Mouse (Mus musculus) midbrain, postnatal 0 days (tissue): ENCODE results near the gene Dhx32. TPM values are rescaled to one million over a fixed set of nuclear protein-coding genes. Genes with fewer than 3 reads are reported as not detected.

Experiments
- ATAC-seq: fragments of 200-750 bp; cut with Nextera tagmentation; 2 replicates; pipeline ENCODE4 v1.8.0; 2017; ENCODE audit warnings: moderate number of reproducible peaks, mild to moderate bottlenecking, moderate TSS enrichment, moderate library complexity; ENCODE audit not compliant: low FRiP score
- DNase-seq: peaks from one replicate; pipeline ENCODE4 v3.0.0-alpha.2; 2015; ENCODE audit warnings: low spot score
- H3K27ac ChIP-seq: fragments of 300-500 bp; sonication (generic); 2 replicates; pipeline ENCODE4 v1.5.1; 2014; ENCODE audit warnings: low read depth, mild to moderate bottlenecking, low read length, mixed read lengths
- H3K27me3 ChIP-seq: fragments of 300-500 bp; sonication (generic); 2 replicates; pipeline ENCODE4 v1.6.1; 2014; ENCODE audit warnings: low read length, control low read depth, mixed read lengths; ENCODE audit not compliant: insufficient read depth
- H3K36me3 ChIP-seq: fragments of 300-500 bp; sonication (generic); 2 replicates; pipeline ENCODE4 v1.6.1; 2014; ENCODE audit warnings: low read length, control low read depth, mixed read lengths; ENCODE audit not compliant: insufficient read depth
- H3K4me1 ChIP-seq: fragments of 300-500 bp; sonication (generic); 2 replicates; pipeline ENCODE4 v1.6.1; 2014; ENCODE audit warnings: mild to moderate bottlenecking, control low read depth, antibody characterized with exemption, low read length, mixed read lengths; ENCODE audit not compliant: insufficient read depth
- H3K4me2 ChIP-seq: fragments of 300-500 bp; sonication (generic); 2 replicates; pipeline ENCODE4 v1.6.1; 2014; ENCODE audit warnings: low read depth, mild to moderate bottlenecking, low read length, mixed read lengths; ENCODE audit not compliant: poor library complexity, severe bottlenecking
- H3K4me3 ChIP-seq: fragments of 300-500 bp; sonication (generic); 2 replicates; pipeline ENCODE4 v1.5.1; 2014; ENCODE audit warnings: low read depth, mild to moderate bottlenecking, low read length, moderate library complexity
- H3K9ac ChIP-seq: fragments of 300-500 bp; sonication (generic); replicated peaks from 2 replicates; pipeline ENCODE4 v1.6.1; 2014; ENCODE audit warnings: mild to moderate bottlenecking, low read length, moderate library complexity, mixed read lengths; ENCODE audit not compliant: poor library complexity, severe bottlenecking
- H3K9me3 ChIP-seq: fragments of 300-500 bp; sonication (generic); 2 replicates; pipeline ENCODE4 v1.6.1; 2016; ENCODE audit warnings: low read length, control low read depth
- CTCF ChIP-seq: IDR thresholded peaks from 2 replicates; pipeline ENCODE4 v1.5.1; 2016; ENCODE audit warnings: antibody characterized with exemption, mild to moderate bottlenecking
- WGBS: fragments of 180-500 bp; shearing (Covaris S2); extraction: QIAGEN DNeasy Blood & Tissue Kit; methylation state at CpG from one replicate; pipeline ENCODE4 v1.1.7; 2014; 5-methylcytosine and 5-hydroxymethylcytosine counted together
- polyA plus RNA-seq: library from polyadenylated mRNA; unstranded; fragments of >200 nt; fragmentation: Nextera tagmentation; extraction: Ambion mirVana; gene quantifications from 2 replicates; pipeline ENCODE4 v1.2.1, GENCODE M21; 2015
- total RNA-seq: library from RNA; depleted of rRNA; stranded (reverse); fragments of >200 nt; gene quantifications from 2 replicates; pipeline ENCODE4 v1.2.3, GENCODE M21; 2014

Dhx32 gene
- total and polyA plus RNA-seq, 2 experiments from 2014 or later: 35.5 to 48.0 TPM

DNA sequence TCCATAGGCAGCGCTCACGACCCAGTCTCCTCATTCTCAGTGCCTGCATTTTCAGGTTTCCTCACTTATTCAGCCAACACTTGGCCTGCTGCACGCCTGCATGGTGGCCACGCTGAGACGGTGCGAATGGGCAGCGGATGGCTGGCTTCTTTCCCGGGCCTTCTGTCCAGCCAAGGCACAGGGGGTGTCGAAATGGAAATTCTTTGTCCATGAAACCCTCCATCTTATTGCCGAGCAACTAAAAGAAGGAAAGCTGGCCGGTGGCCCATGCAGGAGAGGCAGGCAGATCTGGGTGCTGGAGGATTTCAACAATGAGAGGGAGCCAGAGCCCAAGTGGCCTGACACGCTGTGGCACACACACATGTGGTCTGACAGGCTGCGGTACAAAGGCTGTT, 16.7 kb downstream of the Dhx32 start:
- no peak overlapping the region for H3K4me3 ChIP-seq
- no peaks in the 10 kb centered on the region for H3K36me3 ChIP-seq
- no peaks in the 10 kb centered on the region for H3K9me3 ChIP-seq
- TF ChIP-seq CTCF: no peak
- DNase-seq (peak; percentile 90), ATAC-seq (peak; percentile 84)
- H3K27ac ChIP-seq: peak overlapping the region; percentile 26; the same call in 1 of the 2 replicates
- no peak overlapping the region for H3K4me2 ChIP-seq
- WGBS: 56% methylated on average over 13 of the region's 13 CpGs
- no peak overlapping the region for H3K9ac ChIP-seq
- no peaks in the 10 kb centered on the region; the same call in 1 of the 2 replicates for H3K4me1 ChIP-seq
- H3K27me3 ChIP-seq: no peaks in the 10 kb centered on the region

DNA sequence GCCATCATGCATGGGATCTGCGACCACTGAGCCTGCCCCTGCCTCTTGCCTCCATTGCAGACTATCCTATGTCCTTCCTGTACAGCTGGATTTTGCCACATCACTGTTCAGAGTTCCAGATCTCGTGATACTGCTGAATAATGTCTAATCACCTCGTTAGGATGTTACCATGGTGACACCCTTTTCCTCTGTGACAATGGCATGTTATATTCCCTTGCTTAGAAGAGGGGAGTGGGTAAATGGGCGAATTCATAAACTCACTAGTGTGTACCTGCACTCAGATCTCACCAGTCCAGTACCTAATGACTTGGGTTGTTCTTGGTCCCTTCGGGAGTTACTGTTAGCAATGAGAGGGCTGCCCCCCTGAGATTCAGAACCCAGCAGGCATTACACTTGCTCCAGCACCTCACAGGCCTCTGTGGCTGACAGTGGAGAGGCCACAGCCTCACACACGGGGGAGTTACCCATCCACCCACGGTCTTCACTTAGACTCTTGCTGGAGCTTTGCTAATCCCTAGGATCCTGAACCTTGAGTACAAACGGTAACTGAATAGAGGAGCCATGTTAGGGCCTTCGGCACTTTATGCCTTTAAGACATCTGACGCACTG, 17.2 kb downstream of the Dhx32 start:
- 49% methylated on average over 10 of the region's 10 CpGs for WGBS
- Histone ChIP-seq H3K9ac (no peak overlapping the region), H3K27me3 (no peaks in the 10 kb centered on the region), H3K4me3 (no peak overlapping the region), H3K9me3 (no peaks in the 10 kb centered on the region), H3K4me1 (no peaks in the 10 kb centered on the region; the same call in 1 of the 2 replicates), H3K36me3 (no peaks in the 10 kb centered on the region), H3K27ac (peak overlapping the region; percentile 26; the same call in 1 of the 2 replicates), H3K4me2 (no peak overlapping the region)
- TF ChIP-seq CTCF: no peak
- ATAC-seq (peak; percentile 10; the same call in 1 of the 2 replicates), DNase-seq (peak; percentile 26)

DNA sequence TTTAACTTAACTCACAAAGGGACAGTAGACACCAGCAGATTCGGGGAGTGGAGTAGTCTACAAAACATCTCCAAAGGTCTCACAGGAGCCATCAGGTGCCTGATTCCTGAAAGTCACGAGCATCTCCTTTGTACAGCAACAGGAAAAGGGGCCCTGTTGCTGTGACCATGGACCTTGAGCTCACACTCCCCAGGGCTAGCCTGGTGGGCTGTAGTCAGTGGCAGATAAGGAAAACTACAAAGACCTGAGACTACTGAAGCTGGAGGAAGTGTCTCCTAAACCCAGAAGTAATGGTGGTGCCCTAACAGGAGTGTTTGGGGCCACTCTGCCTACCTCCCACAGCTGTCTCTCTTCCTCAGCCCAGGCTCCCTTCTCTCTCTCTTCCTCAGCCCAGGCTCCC, 18.1 kb downstream of the Dhx32 start:
- no peak overlapping the region for H3K9ac ChIP-seq
- no peaks in the 10 kb centered on the region for H3K9me3 ChIP-seq
- TF ChIP-seq CTCF: no peak
- no peak overlapping the region for H3K4me2 ChIP-seq
- no peak for ATAC-seq
- DNase-seq: no peak
- H3K27ac ChIP-seq: no peak overlapping the region
- 83% methylated on average over 2 of the region's 2 CpGs for WGBS
- H3K27me3 ChIP-seq: no peaks in the 10 kb centered on the region
- H3K36me3 ChIP-seq: no peaks in the 10 kb centered on the region
- H3K4me3 ChIP-seq: no peak overlapping the region
- H3K4me1 ChIP-seq: no peaks in the 10 kb centered on the region; the same call in 1 of the 2 replicates

DNA sequence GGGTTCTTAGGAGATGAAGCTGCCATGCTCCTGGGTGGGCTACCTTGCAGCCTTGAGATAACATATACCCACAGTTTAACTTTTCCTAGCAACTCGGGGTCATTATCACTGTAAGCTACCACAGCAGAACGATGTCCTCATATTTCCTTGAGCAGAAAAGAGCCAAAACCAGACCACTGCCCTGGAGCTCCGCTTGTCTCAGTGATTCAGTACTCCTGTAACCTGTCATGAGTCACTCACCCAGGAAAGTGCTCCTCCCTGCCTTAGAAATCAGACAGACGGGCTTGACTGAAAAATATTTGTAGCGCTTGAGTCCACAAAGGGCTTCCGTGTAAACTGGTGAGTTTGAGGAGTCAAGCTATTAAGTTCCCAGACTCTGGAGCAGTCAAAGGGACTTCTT, 19.8 kb downstream of the Dhx32 start:
- H3K4me2 ChIP-seq: no peak overlapping the region
- no peak for TF ChIP-seq CTCF

DNA sequence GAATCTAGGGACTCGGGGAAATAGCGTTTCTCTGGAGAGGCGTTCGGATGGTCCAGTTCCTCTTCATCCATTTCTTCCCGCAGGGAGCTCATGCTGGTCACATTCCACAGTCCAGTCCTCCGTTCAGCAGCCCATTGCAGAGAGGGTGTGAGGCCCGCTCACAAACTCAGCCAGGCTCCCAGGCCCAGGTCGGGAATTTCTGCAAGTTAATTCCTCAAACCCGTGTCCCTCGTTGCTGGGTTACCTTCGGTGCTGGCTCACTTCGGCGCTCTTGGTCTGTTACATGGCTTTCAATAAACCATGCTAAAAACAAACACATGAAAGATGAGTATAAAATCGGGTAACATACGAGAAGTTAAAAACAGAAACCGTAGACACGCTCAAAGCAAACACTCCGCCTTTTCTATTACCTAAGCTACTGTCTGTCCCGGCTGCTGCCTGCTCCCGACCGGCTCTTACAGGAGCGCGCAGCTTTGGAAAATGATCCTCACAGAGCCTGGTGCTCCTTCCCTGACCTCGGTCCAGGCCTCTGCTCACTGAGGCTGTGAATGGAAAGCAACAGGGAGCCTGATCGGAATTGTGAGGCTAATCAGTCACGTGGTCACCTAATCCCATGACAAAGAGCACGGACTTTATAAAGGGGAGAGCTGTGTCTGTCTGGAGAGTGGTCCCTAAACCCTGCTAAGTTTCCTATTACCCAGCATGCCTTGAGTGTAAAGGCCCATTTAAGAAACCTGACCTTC, 22.7 kb downstream of the Dhx32 start:
- Histone ChIP-seq H3K4me3 (no peak overlapping the region), H3K9me3 (no peaks in the 10 kb centered on the region), H3K27ac (peak overlapping the region; percentile 19; the same call in 1 of the 2 replicates), H3K9ac (no peak overlapping the region), H3K4me2 (peak overlapping the region; percentile 9), H3K27me3 (no peaks in the 10 kb centered on the region), H3K36me3 (peaks cover 7% of the 10 kb centered on the region; the same call in 1 of the 2 replicates), H3K4me1 (no peaks in the 10 kb centered on the region)
- TF ChIP-seq CTCF: no peak
- 14% methylated on average over 27 of the region's 27 CpGs for WGBS
- peak; percentile 60; the same call in 1 of the 2 replicates for ATAC-seq
- DNase-seq: peak; percentile 53

More for the DNA sequence above, 19.8 kb downstream of the Dhx32 start:
- ATAC-seq: no peak
- 0 out of 2 replicates have a peak, but pooled peaks cover 4% of the 10 kb centered on the region for H3K36me3 ChIP-seq
- no peaks in the 10 kb centered on the region for H3K27me3 ChIP-seq
- H3K27ac ChIP-seq: no peak overlapping the region
- no peaks in the 10 kb centered on the region; the same call in 1 of the 2 replicates for H3K4me1 ChIP-seq
- no peak overlapping the region for H3K4me3 ChIP-seq
- DNase-seq: no peak
- 86% methylated on average over 6 of the region's 6 CpGs for WGBS
- H3K9ac ChIP-seq: no peak overlapping the region
- no peaks in the 10 kb centered on the region for H3K9me3 ChIP-seq

DNA sequence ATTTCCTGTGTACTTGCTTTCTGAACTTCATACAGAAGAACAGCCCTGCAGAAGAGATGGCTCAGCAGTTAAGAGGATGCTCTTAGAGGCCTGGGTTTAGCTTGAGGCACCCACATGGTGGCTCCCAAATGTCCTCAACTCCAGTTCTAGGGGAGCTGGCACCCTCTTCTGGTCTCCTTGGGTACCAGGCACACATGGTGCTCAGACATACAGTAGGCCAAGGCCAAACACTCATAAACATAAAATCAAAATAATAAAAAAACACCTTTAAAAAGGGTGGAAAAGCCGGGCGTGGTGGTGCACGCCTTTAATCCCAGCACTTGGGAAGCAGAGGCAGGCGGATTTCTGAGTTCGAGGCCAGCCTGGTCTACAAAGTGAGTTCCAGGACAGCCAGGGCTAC, 23.8 kb downstream of the Dhx32 start:
- Histone ChIP-seq H3K27ac (no peak overlapping the region), H3K4me2 (no peak overlapping the region), H3K4me3 (no peak overlapping the region), H3K36me3 (peaks cover 7% of the 10 kb centered on the region; the same call in 1 of the 2 replicates), H3K9ac (0 out of 2 replicates have a peak overlapping the region, but pooled peaks have one; percentile 13), H3K4me1 (no peaks in the 10 kb centered on the region), H3K27me3 (no peaks in the 10 kb centered on the region), H3K9me3 (no peaks in the 10 kb centered on the region)
- TF ChIP-seq CTCF: no peak
- DNase-seq (no peak), ATAC-seq (no peak)
- 88% methylated on average over 5 of the region's 5 CpGs for WGBS
